Mouse (Mus musculus) ES-Bruce4 (cell line): ENCODE results near the gene Fbxl3.

Experiments
- CTCF ChIP-seq: IDR thresholded peaks from one replicate; pipeline ENCODE4 v1.8.1; 2011; ENCODE audit warnings: low read depth, low read length
- EP300 ChIP-seq: IDR thresholded peaks from 2 replicates; pipeline ENCODE4 v1.6.1; 2011; ENCODE audit warnings: low read depth, low read length; ENCODE audit not compliant: insufficient read depth
- POLR2A ChIP-seq: IDR thresholded peaks from one replicate; pipeline ENCODE4 v1.8.1; 2011; ENCODE audit warnings: low read length; ENCODE audit not compliant: insufficient read depth

GRCm38 (mm10) chr14:103114994-103115670 lies 15.8 kb upstream of the Fbxl3 start:
- no peak for TF ChIP-seq CTCF
- no peak for TF ChIP-seq POLR2A
- no peak for TF ChIP-seq EP300
